Mouse (Mus musculus): ENCODE measurements around the gene Gm20890.
"Not testable (repeated sequence)": the region's sequence is repeated elsewhere in the genome, so short reads cannot be mapped to it uniquely, and the experiment has no call there.

Gene Gm20890

DNA sequence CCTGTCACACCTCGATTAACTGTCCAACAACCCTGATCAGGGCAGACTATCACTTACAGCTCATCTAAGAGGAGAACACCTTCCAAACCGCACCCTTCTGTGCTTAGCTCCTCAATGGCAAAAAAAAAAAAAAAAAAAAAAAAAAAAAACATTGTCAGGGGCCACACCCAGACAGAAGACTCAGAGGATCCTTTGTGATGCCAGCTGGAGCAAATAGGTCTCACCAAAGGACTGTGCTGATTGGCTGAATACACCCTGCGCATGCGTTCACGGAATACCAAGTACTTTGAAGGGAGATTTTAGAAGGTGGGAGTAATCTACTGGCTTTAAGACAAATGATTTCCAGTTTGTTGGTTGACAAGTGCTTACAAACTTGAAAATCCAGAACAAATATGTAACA is at the start of gene Gm20890:
Gm20890 (minus strand) TSS at position 101 of the 400 bp plus-strand sequence.
- DNase-seq (ENCODE audit: low read depth, low spot score): not testable (repeated sequence)

Data from retina, adult 2 months (tissue).